Mouse (Mus musculus) cerebellum, adult 2 months (tissue): ENCODE measurements around the gene Ccdc172.

ENCODE experiments used
- CTCF ChIP-seq: fragments of 200-500 bp; IDR thresholded peaks from 2 replicates; pipeline ENCODE4 v1.5.1; 2011; ENCODE audit warnings: low read depth, mild to moderate bottlenecking, control low read depth, low read length, moderate library complexity, borderline replicate concordance; ENCODE audit not compliant: insufficient read depth
- POLR2A ChIP-seq: fragments of 200-500 bp; IDR thresholded peaks from 2 replicates; pipeline ENCODE4 v1.6.1; 2011; ENCODE audit warnings: low read length, control low read depth, borderline replicate concordance; ENCODE audit not compliant: insufficient read depth

GRCm38 (mm10) chr19:58463755-58464154 lies 48.0 kb upstream of the Ccdc172 start:
- TF ChIP-seq POLR2A = no peak
- TF ChIP-seq CTCF = no peak
